Mouse (Mus musculus) neural tube, embryonic 13.5 days (tissue): ENCODE measurements around the gene Clhc1. TPM values are rescaled to one million over a fixed set of nuclear protein-coding genes. Genes with fewer than 3 reads are reported as not detected.
"Not testable (repeated sequence)": the region's sequence is repeated elsewhere in the genome, so short reads cannot be mapped to it uniquely, and the experiment has no call there.

ENCODE experiments used
- ATAC-seq: fragments of 200-750 bp; cut with Nextera tagmentation; 2 replicates; pipeline ENCODE4 v1.8.0; 2017; ENCODE audit warnings: low read depth, mild to moderate bottlenecking, moderate TSS enrichment, moderate library complexity
- H3K27ac ChIP-seq: fragments of 300-500 bp; sonication (generic); replicated peaks from 2 replicates; pipeline ENCODE4 v1.5.1; 2015; ENCODE audit warnings: moderate library complexity, mild to moderate bottlenecking, inconsistent platforms
- H3K27me3 ChIP-seq: fragments of 300-500 bp; sonication (generic); 2 replicates; pipeline ENCODE4 v1.6.1; 2015; ENCODE audit warnings: mild to moderate bottlenecking, inconsistent platforms
- H3K36me3 ChIP-seq: fragments of 300-500 bp; sonication (generic); 2 replicates; pipeline ENCODE4 v1.6.1; 2015; ENCODE audit warnings: mild to moderate bottlenecking, inconsistent platforms
- H3K4me1 ChIP-seq: fragments of 300-500 bp; sonication (generic); replicated peaks from 2 replicates; pipeline ENCODE4 v1.6.1; 2015; ENCODE audit warnings: inconsistent platforms
- H3K4me2 ChIP-seq: fragments of 300-500 bp; sonication (generic); 2 replicates; pipeline ENCODE4 v1.6.1; 2015; ENCODE audit warnings: inconsistent platforms, mild to moderate bottlenecking, moderate library complexity
- H3K4me3 ChIP-seq: fragments of 300-500 bp; sonication (generic); 2 replicates; pipeline ENCODE4 v1.5.1; 2015; ENCODE audit warnings: mild to moderate bottlenecking, inconsistent platforms
- H3K9ac ChIP-seq: fragments of 300-500 bp; sonication (generic); 2 replicates; pipeline ENCODE4 v1.6.1; 2015; ENCODE audit warnings: moderate library complexity, mild to moderate bottlenecking, inconsistent platforms
- H3K9me3 ChIP-seq: fragments of 300-500 bp; sonication (generic); 2 replicates; pipeline ENCODE4 v1.6.1; 2016; ENCODE audit warnings: inconsistent platforms
- whole genome bisulfite sequencing: fragments of 180-500 bp; shearing (Covaris S2); methylation state at CpG from one replicate; pipeline ENCODE4 v1.1.7; 2015; 5-methylcytosine and 5-hydroxymethylcytosine counted together
- polyA plus RNA-seq: library from polyadenylated mRNA; unstranded; fragments of >200 nt; fragmentation: Nextera tagmentation; extraction: Ambion mirVana; gene quantifications from 2 replicates; pipeline ENCODE4 v1.2.1, GENCODE M21; 2015

Clhc1 gene
- polyA plus RNA-seq, 1 experiment from 2014 or later, result 0.35 TPM

GRCm38 (mm10) chr11:29544225-29544945, 3.4 kb upstream of the Clhc1 start:
- H3K9ac ChIP-seq, result no peak overlapping the region
- no peak for ATAC-seq
- no peak overlapping the region for H3K27ac ChIP-seq
- H3K4me2 ChIP-seq, result no peak overlapping the region
- 90% methylated on average over 3 of the region's 3 CpGs for WGBS
- H3K9me3 ChIP-seq, result no peaks in the 10 kb centered on the region
- no peak overlapping the region for H3K4me3 ChIP-seq
- peaks cover 16% of the 10 kb centered on the region for H3K4me1 ChIP-seq
- peaks cover 58% of the 10 kb centered on the region for H3K36me3 ChIP-seq
- no peaks in the 10 kb centered on the region for H3K27me3 ChIP-seq

DNA sequence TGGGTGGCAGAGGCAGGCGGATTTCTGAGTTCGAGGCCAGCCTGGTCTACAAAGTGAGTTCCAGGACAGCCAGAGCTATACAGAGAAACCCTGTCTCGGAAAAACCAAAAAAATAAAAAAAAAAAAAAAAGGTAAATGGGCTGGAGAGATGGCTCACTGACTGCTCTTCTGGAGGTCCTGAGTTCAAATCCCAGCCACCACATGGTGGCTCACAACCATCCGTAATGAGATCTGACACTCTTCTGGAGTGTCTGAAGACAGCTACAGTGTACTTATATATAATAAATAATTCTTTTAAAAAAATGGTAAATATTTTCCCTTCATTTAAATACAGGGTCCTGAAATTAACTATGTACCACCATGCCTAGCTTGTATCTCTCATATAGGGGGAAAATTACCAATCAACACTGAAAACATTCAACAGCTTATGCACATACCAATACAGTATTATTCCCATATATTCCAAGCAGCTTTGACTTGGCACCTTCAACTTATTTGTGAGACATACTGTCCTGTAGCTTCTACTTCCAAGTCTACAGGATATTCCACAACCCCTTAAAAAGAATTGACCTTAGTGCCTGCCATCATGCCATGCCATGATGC, 2.5 kb upstream of the Clhc1 start:
- 90% methylated on average over 4 of the region's 4 CpGs for WGBS
- ATAC-seq, H3K4me2 ChIP-seq, H3K27me3 ChIP-seq, H3K4me3 ChIP-seq, H3K9me3 ChIP-seq, H3K9ac ChIP-seq, H3K27ac ChIP-seq: not testable (repeated sequence)
- peaks cover 16% of the 10 kb centered on the region for H3K4me1 ChIP-seq
- H3K36me3 ChIP-seq, result peaks cover 56% of the 10 kb centered on the region

DNA sequence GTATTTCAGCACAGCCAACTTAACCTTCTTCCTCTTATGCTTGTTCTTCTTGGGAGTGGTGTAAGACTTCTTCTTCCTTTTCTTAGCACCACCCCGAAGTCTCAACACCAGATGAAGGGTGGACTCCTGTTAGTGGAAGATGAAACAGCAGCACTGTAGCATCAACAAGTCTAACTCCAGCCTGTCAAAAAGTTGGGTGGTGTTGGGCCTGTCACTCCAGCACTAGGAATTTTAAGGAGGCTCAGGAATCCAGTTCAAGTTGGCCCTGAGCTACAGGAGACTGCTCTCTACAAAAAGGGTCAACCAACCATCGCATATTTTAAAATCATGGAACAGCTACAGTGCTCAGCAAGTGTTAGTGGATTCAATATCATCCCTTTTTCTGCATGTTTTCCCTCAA, 1.5 kb upstream of the Clhc1 start:
- H3K27me3 ChIP-seq, H3K9me3 ChIP-seq, ATAC-seq, H3K27ac ChIP-seq: not testable (repeated sequence)
- Histone ChIP-seq H3K36me3 (peaks cover 46% of the 10 kb centered on the region), H3K9ac (peak overlapping the region; percentile 89), H3K4me2 (peak overlapping the region; percentile 71), H3K4me3 (peak overlapping the region; percentile 82), H3K4me1 (peaks cover 16% of the 10 kb centered on the region)
- 97% methylated on average over 2 of the region's 2 CpGs for WGBS

DNA sequence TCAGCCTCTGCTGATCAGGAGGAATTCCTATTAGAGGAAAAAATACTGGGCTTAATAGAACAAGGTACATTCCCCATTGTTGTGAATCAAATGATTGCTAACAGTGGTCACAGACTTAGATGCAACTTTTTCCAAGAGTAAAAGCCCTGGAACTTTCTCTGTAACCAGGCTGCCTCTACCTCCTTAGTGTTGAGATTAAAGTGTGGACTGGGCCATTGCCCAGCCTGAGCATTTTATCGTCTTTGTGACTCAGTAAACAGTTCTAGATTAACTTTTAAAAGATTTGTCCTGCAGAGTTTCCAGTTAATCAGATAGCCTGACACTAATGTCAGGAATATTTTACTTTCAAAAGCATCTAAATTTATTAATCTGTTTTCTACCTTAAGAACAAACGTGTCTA, 988 bp upstream of the Clhc1 start:
- Histone ChIP-seq H3K4me3 (peak overlapping the region; percentile 82), H3K27me3 (no peaks in the 10 kb centered on the region), H3K4me2 (peak overlapping the region; percentile 71), H3K36me3 (peaks cover 43% of the 10 kb centered on the region), H3K9me3 (no peaks in the 10 kb centered on the region), H3K27ac (no peak overlapping the region), H3K9ac (peak overlapping the region; percentile 89), H3K4me1 (peaks cover 16% of the 10 kb centered on the region)
- WGBS, result 24% methylated on average over 2 of the region's 2 CpGs
- no peak for ATAC-seq

DNA sequence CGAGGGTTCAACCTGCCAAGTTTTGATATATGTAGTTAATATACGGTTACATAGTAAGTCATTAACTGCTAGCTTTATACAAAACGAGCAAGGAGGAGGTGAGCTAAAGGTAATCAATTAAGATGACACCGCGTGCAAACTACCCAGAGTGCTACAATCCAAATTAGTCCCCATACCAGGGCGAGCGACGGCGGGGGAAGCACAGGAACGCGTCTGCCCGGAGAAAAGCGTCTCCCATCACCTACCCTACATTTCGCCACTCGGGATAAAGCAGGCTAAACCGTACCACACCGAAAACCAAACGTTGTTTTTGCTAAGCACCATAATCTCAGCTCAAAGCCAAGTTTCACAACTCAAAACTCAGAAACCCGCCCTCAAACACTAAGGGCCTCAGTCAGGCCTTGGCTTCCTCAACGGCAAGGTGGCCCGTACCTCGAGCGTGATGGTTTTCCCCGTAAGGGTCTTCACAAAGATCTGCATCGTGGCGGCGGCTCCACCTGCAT, 450 bp upstream of the Clhc1 start:
- Histone ChIP-seq H3K27ac (peak overlapping the region; percentile 88), H3K4me3 (peak overlapping the region; percentile 82), H3K4me2 (peak overlapping the region; percentile 71), H3K4me1 (peaks cover 16% of the 10 kb centered on the region), H3K9ac (peak overlapping the region; percentile 89), H3K9me3 (no peaks in the 10 kb centered on the region), H3K36me3 (peaks cover 40% of the 10 kb centered on the region), H3K27me3 (no peaks in the 10 kb centered on the region)
- ATAC-seq, result peak; percentile 21
- WGBS, result under 1% methylated on average over 27 of the region's 27 CpGs

- Histone ChIP-seq H3K36me3 (peaks cover 29% of the 10 kb centered on the region), H3K4me2 (peak overlapping the region; percentile 71), H3K27ac (peak overlapping the region; percentile 88), H3K9me3 (no peaks in the 10 kb centered on the region), H3K4me1 (peaks cover 16% of the 10 kb centered on the region), H3K27me3 (no peaks in the 10 kb centered on the region), H3K9ac (peak overlapping the region; percentile 89), H3K4me3 (peak overlapping the region; percentile 82)
- WGBS, result 26% methylated on average over 23 of the region's 23 CpGs
- ATAC-seq, result peak; percentile 20; the same call in 1 of the 2 replicates
Measured at GRCm38 (mm10) chr11:29548504-29549424, 1.0 kb downstream of the Clhc1 start.

DNA sequence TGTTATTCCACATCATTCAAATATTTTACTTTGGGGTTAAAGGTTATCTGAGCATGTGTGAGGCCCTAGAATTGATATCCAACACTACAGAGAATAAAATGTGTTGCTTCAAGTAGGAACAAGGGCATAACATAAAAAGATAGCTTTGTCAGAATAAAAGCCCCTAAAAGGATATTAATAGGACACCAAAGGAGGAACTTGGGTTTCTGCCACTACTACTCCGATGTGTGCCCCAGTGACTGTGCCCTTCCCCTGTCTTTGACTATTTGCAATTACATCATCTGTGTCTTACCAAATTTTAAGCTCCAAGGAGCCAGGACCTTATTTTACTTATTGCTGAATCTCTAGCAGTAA, 1.7 kb downstream of the Clhc1 start:
- Histone ChIP-seq H3K4me3 (no peak overlapping the region), H3K27ac (no peak overlapping the region), H3K4me1 (peaks cover 16% of the 10 kb centered on the region), H3K36me3 (peaks cover 23% of the 10 kb centered on the region), H3K9me3 (no peaks in the 10 kb centered on the region), H3K27me3 (no peaks in the 10 kb centered on the region), H3K4me2 (no peak overlapping the region), H3K9ac (no peak overlapping the region)
- no peak for ATAC-seq
- 89% methylated on average over 1 of the region's 1 CpGs for WGBS

GRCm38 (mm10) chr11:29560452-29560851, 12.7 kb downstream of the Clhc1 start:
- H3K4me2 ChIP-seq, result no peak overlapping the region
- H3K36me3 ChIP-seq, result no peaks in the 10 kb centered on the region
- no peaks in the 10 kb centered on the region for H3K4me1 ChIP-seq
- 89% methylated on average over 9 of the region's 9 CpGs for WGBS
- no peak overlapping the region for H3K4me3 ChIP-seq
- no peak overlapping the region for H3K27ac ChIP-seq
- no peaks in the 10 kb centered on the region for H3K9me3 ChIP-seq
- no peak for ATAC-seq
- no peaks in the 10 kb centered on the region for H3K27me3 ChIP-seq
- H3K9ac ChIP-seq, result no peak overlapping the region

DNA sequence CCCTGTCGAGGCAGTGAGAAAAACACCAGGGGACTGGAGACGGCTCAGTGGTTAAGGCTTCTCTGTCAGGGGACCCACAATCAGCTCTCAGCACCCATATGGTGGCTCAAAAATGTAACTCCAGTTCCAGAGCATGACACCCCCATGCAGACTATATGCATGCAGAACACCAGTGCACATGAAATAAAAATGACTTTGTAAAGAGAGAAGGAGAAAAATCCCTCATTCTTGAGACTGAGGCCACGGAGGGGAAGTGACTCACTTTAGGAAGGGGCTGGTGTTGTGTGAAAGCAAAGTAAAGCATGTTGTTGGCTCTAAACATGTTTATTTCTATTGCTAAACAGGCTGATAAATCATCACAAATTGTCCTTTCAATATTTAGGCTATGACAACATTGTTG, 13.2 kb downstream of the Clhc1 start:
- WGBS, result 89% methylated on average over 3 of the region's 3 CpGs
- Histone ChIP-seq H3K27me3 (no peaks in the 10 kb centered on the region), H3K4me3 (no peak overlapping the region), H3K27ac (no peak overlapping the region), H3K4me1 (no peaks in the 10 kb centered on the region), H3K36me3 (no peaks in the 10 kb centered on the region), H3K9ac (no peak overlapping the region), H3K4me2 (no peak overlapping the region), H3K9me3 (no peaks in the 10 kb centered on the region)
- ATAC-seq, result no peak

GRCm38 (mm10) chr11:29563406-29563805, 15.7 kb downstream of the Clhc1 start:
- Histone ChIP-seq H3K27ac (no peak overlapping the region), H3K36me3 (no peaks in the 10 kb centered on the region), H3K4me2 (no peak overlapping the region), H3K4me3 (no peak overlapping the region), H3K9me3 (no peaks in the 10 kb centered on the region), H3K9ac (no peak overlapping the region), H3K27me3 (no peaks in the 10 kb centered on the region), H3K4me1 (no peaks in the 10 kb centered on the region)
- 85% methylated on average over 2 of the region's 2 CpGs for WGBS
- no peak for ATAC-seq

GRCm38 (mm10) chr11:29571536-29571935, 23.8 kb downstream of the Clhc1 start:
- no peaks in the 10 kb centered on the region for H3K4me1 ChIP-seq
- 79% methylated on average over 3 of the region's 3 CpGs for WGBS
- H3K36me3 ChIP-seq, result no peaks in the 10 kb centered on the region
- H3K4me2 ChIP-seq, result no peak overlapping the region
- H3K4me3 ChIP-seq, result no peak overlapping the region
- no peak overlapping the region for H3K27ac ChIP-seq
- no peak overlapping the region for H3K9ac ChIP-seq
- no peak for ATAC-seq
- no peaks in the 10 kb centered on the region for H3K9me3 ChIP-seq
- no peaks in the 10 kb centered on the region for H3K27me3 ChIP-seq

DNA sequence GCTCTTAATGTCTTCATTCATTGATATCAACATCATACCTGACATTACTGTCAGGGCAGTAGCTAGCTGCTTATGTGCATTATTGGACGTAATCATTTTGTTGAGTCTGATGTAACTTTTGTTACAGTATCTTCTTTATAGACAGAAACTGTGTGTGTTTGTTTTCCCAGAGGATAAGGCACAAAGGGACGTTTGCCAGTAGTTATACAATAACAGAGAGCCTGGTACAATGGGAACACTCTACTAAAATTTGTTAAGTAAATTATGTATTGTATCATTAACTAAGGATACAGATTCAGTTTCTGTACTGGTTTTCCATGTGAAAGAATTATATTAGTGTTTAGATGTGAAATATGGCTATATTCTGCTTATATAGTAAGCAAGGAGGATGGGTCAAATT, 24.9 kb downstream of the Clhc1 start:
- WGBS, result 81% methylated on average over 2 of the region's 2 CpGs
- no peaks in the 10 kb centered on the region for H3K9me3 ChIP-seq
- H3K9ac ChIP-seq, result no peak overlapping the region
- no peaks in the 10 kb centered on the region for H3K27me3 ChIP-seq
- no peaks in the 10 kb centered on the region for H3K4me1 ChIP-seq
- H3K4me2 ChIP-seq, result no peak overlapping the region
- H3K36me3 ChIP-seq, result no peaks in the 10 kb centered on the region
- H3K4me3 ChIP-seq, result no peak overlapping the region
- ATAC-seq, result no peak
- no peak overlapping the region for H3K27ac ChIP-seq
